Mouse (Mus musculus): ENCODE results near the gene Nif3l1. TPM values are rescaled to one million over a fixed set of nuclear protein-coding genes. Genes with fewer than 3 reads are reported as not detected.

Nif3l1 gene
- 38.0 TPM for total RNA-seq (2023)

DNA sequence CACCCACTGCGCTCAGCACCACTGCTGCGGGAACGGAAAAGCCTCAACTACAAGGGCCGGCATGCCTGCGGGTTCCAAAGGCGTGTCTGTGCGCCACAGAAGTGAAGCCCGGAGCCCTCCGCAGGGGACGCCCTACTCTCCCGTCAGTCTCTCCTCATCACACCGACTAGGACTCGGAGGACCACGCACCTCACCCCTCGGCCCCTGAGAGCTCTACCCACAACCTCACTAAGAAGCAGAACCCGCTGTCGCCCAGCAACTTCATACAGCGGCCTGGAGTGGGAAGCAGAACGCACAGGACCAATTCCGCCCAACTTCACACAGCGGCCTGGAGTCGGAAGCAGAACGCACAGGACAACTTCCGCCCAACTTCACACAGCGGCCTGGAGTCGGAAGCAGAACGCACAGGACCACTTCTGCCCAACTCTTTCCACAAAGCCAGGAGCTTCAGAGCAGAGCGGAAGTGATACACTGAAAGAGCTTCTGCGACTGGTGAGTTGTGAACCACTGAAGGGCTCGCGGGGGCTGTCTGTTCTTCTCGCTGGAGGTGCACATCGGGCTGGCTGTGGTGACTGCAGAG lies at the start of gene Nif3l1, which contains the start of gene Ppil3:
Nif3l1 (plus strand) TSS at position 9 of the 580 bp plus-strand sequence.
Ppil3 (minus strand) TSS at position 344 of the 580 bp plus-strand sequence.

DNA sequence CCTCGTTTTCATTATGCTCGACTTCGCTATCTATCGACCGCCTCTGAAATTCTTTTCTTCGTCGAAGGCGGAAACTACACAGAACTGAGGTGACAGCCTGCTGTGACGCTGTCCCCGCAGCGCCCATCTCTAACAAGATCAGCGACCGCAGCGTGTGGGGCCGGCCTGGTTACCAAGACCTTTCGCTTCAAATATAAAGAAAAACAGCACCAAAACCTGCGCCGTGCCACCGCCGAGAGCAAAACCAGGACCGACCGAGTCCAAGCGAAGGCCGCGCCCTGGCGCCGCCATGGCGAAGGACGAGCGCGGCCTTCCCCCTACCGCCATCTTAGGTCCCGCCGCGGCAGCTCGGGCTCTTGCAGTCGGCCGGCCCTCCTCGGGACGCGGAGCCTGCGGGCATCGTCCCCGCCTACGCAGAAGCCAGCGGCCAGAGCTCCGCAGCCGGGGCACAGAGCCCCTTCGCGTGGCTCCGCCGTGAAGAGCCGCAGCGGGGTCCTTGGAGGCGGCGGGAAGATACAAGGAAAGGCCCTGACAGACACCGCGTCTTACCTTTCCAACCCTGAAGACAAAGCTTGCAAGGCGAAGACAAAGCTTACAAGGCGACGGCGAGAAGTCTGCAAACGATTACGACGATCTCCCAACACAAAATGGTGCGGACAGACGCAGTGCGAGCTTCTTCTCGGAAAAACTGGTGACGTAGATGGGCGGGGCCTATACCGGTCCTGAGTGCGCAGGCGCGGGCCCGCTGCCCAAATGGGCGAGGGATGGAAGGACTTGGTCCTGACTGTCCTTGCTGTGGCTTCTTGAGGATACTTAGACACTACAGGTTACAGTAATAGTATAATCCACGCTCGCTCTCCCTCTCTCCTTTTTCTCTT lies 21.3 kb upstream of the Nif3l1 start, which contains the start of gene Clk1:
Clk1 (minus strand) TSS at position 696 of the 878 bp plus-strand sequence.

DNA sequence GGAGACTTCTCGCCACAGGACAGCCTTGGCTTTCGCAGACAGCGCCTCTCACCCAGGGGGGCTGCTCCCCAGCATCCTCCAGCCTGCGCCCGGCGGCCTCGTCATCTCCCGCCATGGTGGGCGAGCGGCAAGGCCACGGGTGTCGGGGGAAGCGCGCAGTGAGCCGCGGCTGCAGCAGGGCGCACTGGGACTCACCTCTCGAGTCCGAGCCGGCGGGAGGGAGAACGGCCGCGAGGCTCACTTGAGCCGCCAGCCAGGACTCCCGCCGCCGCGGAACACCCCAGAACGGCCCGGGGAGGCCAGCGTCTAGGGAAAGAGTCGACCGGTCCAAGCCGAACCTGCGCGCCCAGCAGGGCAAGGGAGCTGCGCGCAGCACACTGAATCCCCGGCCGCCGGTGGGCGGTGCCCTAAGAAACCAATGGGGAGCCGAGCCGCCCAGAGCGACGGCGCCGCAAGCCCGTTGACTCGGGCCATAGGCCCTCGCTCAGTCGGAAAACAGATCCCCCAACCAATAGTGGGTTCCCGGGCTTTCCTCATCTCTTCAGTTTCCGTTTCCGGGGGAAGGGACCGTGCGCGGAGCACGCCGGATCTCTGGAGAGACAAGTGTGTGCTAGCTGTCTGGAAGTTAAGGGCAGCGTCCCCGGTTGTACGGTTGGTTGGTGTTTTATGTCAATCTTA lies 59.8 kb downstream of the Nif3l1 start, which contains the start of gene Orc2:
Orc2 (minus strand) TSS at position 533 of the 678 bp plus-strand sequence.

Other genes with a start within 250 kb of the Nif3l1 start
- gene Aox4, start 234.8 kb upstream of the Nif3l1 start, total RNA-seq (2023): not detected
- gene Aox2, start 166.8 kb upstream of the Nif3l1 start, total RNA-seq (2023): 0.47 TPM
- gene Bzw1, start 52.3 kb upstream of the Nif3l1 start, total RNA-seq (2023): 192 TPM
- gene Clk1, start 21.1 kb upstream of the Nif3l1 start, total RNA-seq (2023): 1,780 TPM
- gene Ppil3, start 335 bp downstream of the Nif3l1 start, total RNA-seq (2023): 25.1 TPM
- gene Orc2, start 60.0 kb downstream of the Nif3l1 start, total RNA-seq (2023): 25.0 TPM
- 23.7 TPM for gene Fam126b, start 141.2 kb downstream of the Nif3l1 start, total RNA-seq (2023)
- 32.7 TPM for gene Ndufb3, start 141.2 kb downstream of the Nif3l1 start, total RNA-seq (2023)

All from CD4-positive naive resting alpha-beta T cell, adult 76 days (primary cell).